Mouse (Mus musculus) lung, postnatal 4 days (tissue): ENCODE results near the gene Hbb-bt.
"Not testable (repeated sequence)": the region's sequence is repeated elsewhere in the genome, so short reads cannot be mapped to it uniquely, and the experiment has no call there.

ENCODE experiments used
- DNase-seq, 2 experiments: peaks; one replicate each; pipeline ENCODE4 v3.0.0; 2021

The Hbb-bt gene

GRCm38 (mm10) chr7:103808120-103808519 lies 5.7 kb downstream of the Hbb-bt start:
- DNase-seq: not testable (repeated sequence)

DNA sequence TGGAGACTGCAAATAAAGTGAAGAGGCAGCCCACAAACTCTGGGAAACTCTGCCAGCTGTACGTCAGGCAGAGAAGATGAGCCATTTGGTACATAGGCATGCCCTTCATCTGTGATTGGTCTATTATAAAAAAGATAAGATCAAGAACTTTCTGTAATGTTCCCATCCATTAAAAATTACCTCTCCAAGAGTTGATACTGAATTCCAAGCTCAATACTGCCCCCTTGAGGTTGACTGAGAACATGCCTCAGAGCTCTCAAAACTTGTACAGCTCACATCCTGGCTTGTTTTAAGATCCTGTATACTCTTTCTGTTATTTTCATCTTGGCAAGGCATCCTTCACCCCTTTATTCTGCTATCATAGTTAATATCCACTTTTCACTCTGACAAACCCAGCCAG lies 6.9 kb downstream of the Hbb-bt start:
- no peak for DNase-seq

DNA sequence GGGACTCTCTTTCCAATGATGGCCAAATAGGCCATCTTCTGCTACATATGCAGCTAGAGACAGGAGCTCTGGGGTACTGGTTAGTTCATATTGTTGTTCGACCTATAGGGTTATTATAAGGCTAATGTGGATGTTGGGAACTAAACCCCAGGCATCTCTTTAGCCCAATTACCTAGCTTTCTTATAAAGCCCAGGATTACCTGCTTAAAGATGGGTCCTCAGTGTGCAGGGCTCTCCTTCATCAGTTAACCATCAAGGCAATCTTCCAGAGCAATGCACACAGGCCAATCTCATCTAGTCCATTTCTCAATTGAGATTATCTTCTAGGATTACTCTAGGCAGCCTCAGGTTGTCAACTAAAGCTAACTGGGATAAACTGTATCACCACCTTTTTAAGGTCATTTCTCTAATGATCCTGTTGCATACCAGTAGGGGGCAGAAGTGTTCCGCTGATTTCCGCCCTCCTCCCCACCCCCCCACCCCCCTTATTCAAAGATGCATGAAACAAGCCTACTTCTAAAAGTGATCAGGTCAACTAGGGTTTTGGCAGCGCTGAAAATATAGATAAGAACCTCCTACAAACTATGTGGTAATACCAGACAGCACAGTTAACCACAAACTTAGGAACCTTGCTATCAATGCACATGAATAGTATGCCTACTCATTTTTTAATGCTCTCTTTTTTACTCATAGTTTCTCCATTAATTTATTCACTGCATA lies 21.0 kb downstream of the Hbb-bt start:
- DNase-seq: no peak

- DNase-seq: no peak
These were observed 22.1 kb downstream of the Hbb-bt start, which contains the start of gene Olfr67 for GRCm38 (mm10) chr7:103791721-103792120. Gene Olfr67, minus strand, starts transcription at chr7:103791821.

DNA sequence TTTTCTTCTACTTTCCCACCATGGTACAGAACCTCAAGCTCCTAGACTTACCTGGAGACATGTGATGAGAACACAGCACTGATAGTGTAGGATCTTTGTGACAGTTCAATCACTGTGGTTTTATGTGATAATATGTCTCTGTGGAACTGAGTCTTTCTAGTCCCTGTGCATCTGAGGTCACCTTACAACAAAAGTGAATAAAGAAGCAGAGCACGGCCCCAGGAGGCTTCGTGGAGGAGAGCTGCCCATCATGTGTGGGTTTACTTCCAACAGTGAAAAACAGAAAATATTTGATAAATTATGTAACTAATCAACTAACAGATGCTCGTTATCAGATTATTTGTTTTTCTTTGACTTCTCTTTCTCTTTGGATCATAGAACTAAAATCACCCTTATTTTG lies 34.2 kb downstream of the Hbb-bt start, which contains the start of gene Olfr68:
TSS of gene Olfr68 (minus strand) at position 101 of the 400 bp plus-strand sequence.
- DNase-seq: no peak

- not testable (repeated sequence) for DNase-seq
These were observed 36.1 kb downstream of the Hbb-bt start for GRCm38 (mm10) chr7:103777652-103778051.

DNA sequence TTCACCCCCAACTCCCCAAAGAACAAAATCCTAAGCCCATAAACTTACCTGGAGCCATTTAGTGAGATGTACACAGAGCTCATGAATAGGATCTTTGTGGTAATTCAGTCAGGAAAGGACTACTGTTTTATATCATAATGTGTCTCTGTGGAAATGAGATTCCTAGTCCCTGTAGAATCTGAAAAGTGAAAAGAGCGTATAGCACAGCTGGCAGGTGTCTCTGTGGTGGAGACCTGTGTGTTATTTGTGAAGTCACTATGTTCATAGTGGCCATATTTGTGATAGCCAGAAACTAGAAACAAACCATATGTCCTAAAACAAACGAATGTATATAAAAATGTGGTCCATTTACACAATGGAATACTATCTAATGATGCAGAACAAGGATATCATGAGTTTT lies 42.3 kb downstream of the Hbb-bt start, which contains the start of gene Olfr69:
TSS of gene Olfr69 (minus strand) at position 101 of the 400 bp plus-strand sequence.
- no peak for DNase-seq

DNA sequence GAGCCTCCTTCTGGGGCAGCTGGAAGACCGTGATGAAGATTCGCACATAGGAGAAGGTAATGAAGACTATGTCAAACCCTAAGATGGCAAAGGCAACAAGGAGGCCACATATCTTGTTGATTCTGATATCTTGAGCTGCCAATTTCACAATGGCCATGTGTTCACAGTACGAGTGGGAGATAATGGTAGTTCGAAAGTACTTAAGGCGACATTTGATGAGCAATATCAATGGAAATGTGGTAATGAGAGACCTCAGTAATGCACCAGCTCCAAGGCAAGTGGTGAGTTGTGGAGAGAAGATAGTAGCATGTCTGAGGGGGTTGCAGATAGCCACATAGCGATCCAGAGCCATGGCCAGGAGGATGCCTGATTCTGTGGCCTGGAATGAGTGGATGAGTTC lies 46.1 kb downstream of the Hbb-bt start:
- DNase-seq: not testable (repeated sequence)
